Mouse (Mus musculus): ENCODE measurements around the gene Fgf12. TPM values are rescaled to one million over a fixed set of nuclear protein-coding genes. Genes with fewer than 3 reads are reported as not detected.

The Fgf12 gene
- polyA plus RNA-seq, 1 experiment from 2014 or later, result 3.4 TPM

- Histone ChIP-seq H3K4me3 (no peak overlapping the region), H3K9me3 (no peaks in the 10 kb centered on the region), H3K4me1 (no peaks in the 10 kb centered on the region), H3K9ac (no peak overlapping the region), H3K27ac (no peak overlapping the region), H3K36me3 (no peaks in the 10 kb centered on the region), H3K4me2 (no peak overlapping the region), H3K27me3 (no peaks in the 10 kb centered on the region)
- WGBS, result 78% methylated on average over 9 of the region's 9 CpGs
- no peak for ATAC-seq (ENCODE audit: borderline replicate concordance, extremely low read depth, low FRiP score, low TSS enrichment)
These were observed 63.9 kb downstream of the Fgf12 start for GRCm38 (mm10) chr16:28688861-28689385.

- 79% methylated on average over 3 of the region's 3 CpGs for WGBS
- Histone ChIP-seq H3K27me3 (no peaks in the 10 kb centered on the region), H3K4me3 (no peak overlapping the region), H3K36me3 (no peaks in the 10 kb centered on the region), H3K4me1 (no peaks in the 10 kb centered on the region), H3K4me2 (no peak overlapping the region), H3K9ac (no peak overlapping the region), H3K27ac (no peak overlapping the region), H3K9me3 (no peaks in the 10 kb centered on the region)
- ATAC-seq (ENCODE audit: borderline replicate concordance, extremely low read depth, low FRiP score, low TSS enrichment), result no peak
These were observed 71.2 kb downstream of the Fgf12 start for GRCm38 (mm10) chr16:28681625-28682024.

GRCm38 (mm10) chr16:28668815-28669347 lies 84.0 kb downstream of the Fgf12 start:
- Histone ChIP-seq H3K9ac (no peak overlapping the region), H3K4me2 (no peak overlapping the region), H3K27me3 (no peaks in the 10 kb centered on the region), H3K36me3 (no peaks in the 10 kb centered on the region), H3K4me1 (no peaks in the 10 kb centered on the region), H3K27ac (no peak overlapping the region), H3K9me3 (no peaks in the 10 kb centered on the region), H3K4me3 (no peak overlapping the region)
- 73% methylated on average over 5 of the region's 5 CpGs for WGBS
- ATAC-seq (ENCODE audit: borderline replicate concordance, extremely low read depth, low FRiP score, low TSS enrichment), result no peak

- WGBS, result 84% methylated on average over 10 of the region's 10 CpGs
- no peaks in the 10 kb centered on the region for H3K27me3 ChIP-seq
- H3K4me2 ChIP-seq, result no peak overlapping the region
- ATAC-seq (ENCODE audit: borderline replicate concordance, extremely low read depth, low FRiP score, low TSS enrichment), result no peak
- no peaks in the 10 kb centered on the region for H3K9me3 ChIP-seq
- H3K36me3 ChIP-seq, result no peaks in the 10 kb centered on the region
- no peak overlapping the region for H3K9ac ChIP-seq
- H3K4me1 ChIP-seq, result no peaks in the 10 kb centered on the region
- H3K27ac ChIP-seq, result no peak overlapping the region
- H3K4me3 ChIP-seq, result no peak overlapping the region
These were observed 100.2 kb downstream of the Fgf12 start for GRCm38 (mm10) chr16:28652640-28653039.

- no peak overlapping the region for H3K4me2 ChIP-seq
- no peak overlapping the region for H3K27ac ChIP-seq
- H3K9me3 ChIP-seq, result no peaks in the 10 kb centered on the region
- H3K9ac ChIP-seq, result no peak overlapping the region
- no peaks in the 10 kb centered on the region for H3K36me3 ChIP-seq
- no peaks in the 10 kb centered on the region for H3K4me1 ChIP-seq
- 51% methylated on average over 3 of the region's 3 CpGs for WGBS
- no peak overlapping the region for H3K4me3 ChIP-seq
- no peak for ATAC-seq (ENCODE audit: borderline replicate concordance, extremely low read depth, low FRiP score, low TSS enrichment)
- H3K27me3 ChIP-seq, result no peaks in the 10 kb centered on the region
These were observed 102.3 kb downstream of the Fgf12 start for GRCm38 (mm10) chr16:28650589-28650988.

- Histone ChIP-seq H3K4me2 (no peak overlapping the region), H3K36me3 (no peaks in the 10 kb centered on the region), H3K9me3 (no peaks in the 10 kb centered on the region), H3K4me3 (no peak overlapping the region), H3K27ac (no peak overlapping the region), H3K9ac (no peak overlapping the region), H3K4me1 (no peaks in the 10 kb centered on the region), H3K27me3 (no peaks in the 10 kb centered on the region)
- ATAC-seq (ENCODE audit: borderline replicate concordance, extremely low read depth, low FRiP score, low TSS enrichment), result no peak
- 92% methylated on average over 3 of the region's 3 CpGs for WGBS
These were observed 107.8 kb downstream of the Fgf12 start for GRCm38 (mm10) chr16:28645030-28645429.

- Histone ChIP-seq H3K27ac (no peak overlapping the region), H3K4me1 (no peaks in the 10 kb centered on the region), H3K36me3 (no peaks in the 10 kb centered on the region), H3K27me3 (no peaks in the 10 kb centered on the region), H3K9me3 (no peaks in the 10 kb centered on the region), H3K9ac (no peak overlapping the region), H3K4me2 (no peak overlapping the region), H3K4me3 (no peak overlapping the region)
- WGBS, result 75% methylated on average over 5 of the region's 5 CpGs
- no peak for ATAC-seq (ENCODE audit: borderline replicate concordance, extremely low read depth, low FRiP score, low TSS enrichment)
These were observed 121.1 kb downstream of the Fgf12 start for GRCm38 (mm10) chr16:28631721-28632120.

GRCm38 (mm10) chr16:28630771-28631484 lies 121.9 kb downstream of the Fgf12 start:
- H3K4me1 ChIP-seq, result no peaks in the 10 kb centered on the region
- no peaks in the 10 kb centered on the region for H3K36me3 ChIP-seq
- no peak overlapping the region for H3K9ac ChIP-seq
- no peak for ATAC-seq (ENCODE audit: borderline replicate concordance, extremely low read depth, low FRiP score, low TSS enrichment)
- H3K4me3 ChIP-seq, result no peak overlapping the region
- H3K27ac ChIP-seq, result no peak overlapping the region
- WGBS, result 81% methylated on average over 11 of the region's 11 CpGs
- H3K9me3 ChIP-seq, result no peaks in the 10 kb centered on the region
- no peaks in the 10 kb centered on the region for H3K27me3 ChIP-seq
- H3K4me2 ChIP-seq, result no peak overlapping the region

GRCm38 (mm10) chr16:28626259-28626658 lies 126.6 kb downstream of the Fgf12 start:
- H3K4me1 ChIP-seq, result no peaks in the 10 kb centered on the region; the same call in 1 of the 2 replicates
- H3K4me2 ChIP-seq, result no peak overlapping the region
- ATAC-seq (ENCODE audit: borderline replicate concordance, extremely low read depth, low FRiP score, low TSS enrichment), result no peak
- WGBS, result 68% methylated on average over 6 of the region's 6 CpGs
- H3K27me3 ChIP-seq, result no peaks in the 10 kb centered on the region
- no peak overlapping the region for H3K9ac ChIP-seq
- no peaks in the 10 kb centered on the region for H3K9me3 ChIP-seq
- no peaks in the 10 kb centered on the region for H3K36me3 ChIP-seq
- H3K27ac ChIP-seq, result no peak overlapping the region
- H3K4me3 ChIP-seq, result no peak overlapping the region

- no peaks in the 10 kb centered on the region for H3K36me3 ChIP-seq
- no peak overlapping the region for H3K9ac ChIP-seq
- H3K4me3 ChIP-seq, result no peak overlapping the region
- no peak for ATAC-seq (ENCODE audit: borderline replicate concordance, extremely low read depth, low FRiP score, low TSS enrichment)
- no peak overlapping the region for H3K4me2 ChIP-seq
- H3K4me1 ChIP-seq, result no peaks in the 10 kb centered on the region; the same call in 1 of the 2 replicates
- WGBS, result 46% methylated on average over 5 of the region's 5 CpGs
- H3K27ac ChIP-seq, result no peak overlapping the region
- H3K9me3 ChIP-seq, result no peaks in the 10 kb centered on the region
- H3K27me3 ChIP-seq, result no peaks in the 10 kb centered on the region
These were observed 127.2 kb downstream of the Fgf12 start for GRCm38 (mm10) chr16:28625689-28626088.

- Histone ChIP-seq H3K4me3 (no peak overlapping the region), H3K4me2 (no peak overlapping the region), H3K27me3 (no peaks in the 10 kb centered on the region), H3K36me3 (no peaks in the 10 kb centered on the region), H3K9me3 (no peaks in the 10 kb centered on the region), H3K9ac (no peak overlapping the region), H3K4me1 (no peaks in the 10 kb centered on the region), H3K27ac (no peak overlapping the region)
- ATAC-seq (ENCODE audit: borderline replicate concordance, extremely low read depth, low FRiP score, low TSS enrichment), result no peak
- 82% methylated on average over 3 of the region's 3 CpGs for WGBS
These were observed 138.5 kb downstream of the Fgf12 start for GRCm38 (mm10) chr16:28614412-28614811.

- 20% methylated on average over 3 of the region's 3 CpGs for WGBS
- Histone ChIP-seq H3K27me3 (no peaks in the 10 kb centered on the region), H3K4me2 (no peak overlapping the region), H3K4me1 (no peaks in the 10 kb centered on the region), H3K9me3 (no peaks in the 10 kb centered on the region), H3K4me3 (no peak overlapping the region), H3K9ac (no peak overlapping the region), H3K27ac (no peak overlapping the region), H3K36me3 (no peaks in the 10 kb centered on the region)
- no peak for ATAC-seq (ENCODE audit: borderline replicate concordance, extremely low read depth, low FRiP score, low TSS enrichment)
These were observed 141.9 kb downstream of the Fgf12 start for GRCm38 (mm10) chr16:28610940-28611339.
